Mouse (Mus musculus) myocyte (in vitro differentiated cells): ENCODE measurements around the gene Tmem151b. TPM values are rescaled to one million over a fixed set of nuclear protein-coding genes. Genes with fewer than 3 reads are reported as not detected.

Experiments used
- H3K27me3 ChIP-seq: one replicate; pipeline ENCODE4 v1.6.1; 2011; ENCODE audit not compliant: control insufficient read depth, insufficient read depth, insufficient read length
- H3K36me3 ChIP-seq: one replicate; pipeline ENCODE4 v1.6.1; 2011; ENCODE audit not compliant: control insufficient read depth, insufficient read depth
- H3K4me2 ChIP-seq: one replicate; pipeline ENCODE4 v1.6.1; 2011; ENCODE audit warnings: low read depth, control low read depth
- H3K4me3 ChIP-seq: one replicate; pipeline ENCODE4 v1.5.1; 2011; ENCODE audit warnings: mild to moderate bottlenecking, control low read depth, moderate library complexity
- H3K79me2 ChIP-seq: one replicate; pipeline ENCODE4 v1.6.1; 2011; ENCODE audit not compliant: control insufficient read depth, insufficient read depth
- H3ac ChIP-seq: one replicate; pipeline ENCODE4 v1.6.1; 2011; ENCODE audit not compliant: control insufficient read depth, insufficient read length
- CEBPB ChIP-seq: IDR thresholded peaks from 2 replicates; pipeline ENCODE4 v1.6.1; 2011; ENCODE audit warnings: mild to moderate bottlenecking, moderate library complexity; ENCODE audit not compliant: poor library complexity, insufficient read depth, severe bottlenecking
- E2F4 ChIP-seq: IDR thresholded peaks from one replicate; pipeline ENCODE4 v1.6.1; 2011; ENCODE audit warnings: mild to moderate bottlenecking, control low read depth, moderate library complexity; ENCODE audit not compliant: insufficient read depth
- MAX ChIP-seq: IDR thresholded peaks from one replicate; pipeline ENCODE4 v1.6.1; 2011; ENCODE audit warnings: low read depth, mild to moderate bottlenecking, control low read depth
- MYOD1 ChIP-seq, 3 experiments: IDR thresholded peaks; one replicate each; pipeline ENCODE4 v1.6.1; 2011; ENCODE audit warnings: control low read depth in 2 of 3, low read depth in 2 of 3, mild to moderate bottlenecking in 2 of 3, moderate library complexity in 1 of 3; ENCODE audit not compliant: insufficient read length in 2 of 3, control insufficient read depth in 1 of 3
- MYOG ChIP-seq, 3 experiments: IDR thresholded peaks; one replicate each; pipeline ENCODE4 v1.6.1; 2011; ENCODE audit warnings: control low read depth in 2 of 3, low read depth in 2 of 3, mild to moderate bottlenecking in 2 of 3; ENCODE audit not compliant: insufficient read length in 2 of 3, control insufficient read depth in 1 of 3, insufficient read depth in 1 of 3
- POLR2A ChIP-seq: IDR thresholded peaks from one replicate; pipeline ENCODE4 v1.6.1; 2011; ENCODE audit warnings: low read depth, mild to moderate bottlenecking, control low read depth, moderate library complexity; ENCODE audit not compliant: insufficient read length
- POLR2AphosphoS2 ChIP-seq: IDR thresholded peaks from one replicate; pipeline ENCODE4 v1.6.1; 2011; ENCODE audit warnings: low read depth, control low read depth; ENCODE audit not compliant: insufficient read length
- REST ChIP-seq: IDR thresholded peaks from one replicate; pipeline ENCODE4 v1.6.1; 2011; ENCODE audit warnings: mild to moderate bottlenecking, control low read depth, moderate library complexity; ENCODE audit not compliant: insufficient read depth, insufficient read length
- SRF ChIP-seq: IDR thresholded peaks from one replicate; pipeline ENCODE4 v1.6.1; 2011; ENCODE audit warnings: low read depth; ENCODE audit not compliant: control insufficient read depth, insufficient read length
- TCF12 ChIP-seq: IDR thresholded peaks from one replicate; pipeline ENCODE4 v1.6.1; 2011; ENCODE audit warnings: mild to moderate bottlenecking, control low read depth; ENCODE audit not compliant: poor library complexity, insufficient read depth, severe bottlenecking
- TCF3 ChIP-seq: IDR thresholded peaks from one replicate; pipeline ENCODE4 v1.6.1; 2011; ENCODE audit warnings: low read depth, control low read depth; ENCODE audit not compliant: insufficient read length
- USF1 ChIP-seq: IDR thresholded peaks from one replicate; pipeline ENCODE4 v1.6.1; 2011; ENCODE audit warnings: low read depth, mild to moderate bottlenecking, control low read depth, moderate library complexity
- polyA plus RNA-seq: library from polyadenylated mRNA; unstranded; fragments of >200 nt; fragmentation: generic; extraction: Trizol; gene quantifications from one replicate; pipeline ENCODE4 v1.2.1, GENCODE M21; 2012; ENCODE audit warnings: missing spikeins

The Tmem151b gene
- polyA plus RNA-seq, 1 experiment = 0.30 TPM

- Histone ChIP-seq H3ac (no peak overlapping the region), H3K79me2 (no peaks in the 10 kb centered on the region), H3K27me3 (no peaks in the 10 kb centered on the region), H3K36me3 (no peaks in the 10 kb centered on the region), H3K4me3 (peak overlapping the region; percentile 48), H3K4me2 (peak overlapping the region; percentile 87)
- no peak for TF ChIP-seq USF1
- no peak for TF ChIP-seq CEBPB
- no peak for TF ChIP-seq SRF
- TF ChIP-seq TCF12 = no peak
- TF ChIP-seq E2F4 = no peak
- no peak for TF ChIP-seq MYOG (IDR thresholded peaks at IDR 0.05; ENCODE audit: control insufficient read depth in 1 of 3, insufficient read depth in 1 of 3, insufficient read length in 2 of 3, low read depth in 2 of 3)
- no peak for TF ChIP-seq POLR2A
- no peak for TF ChIP-seq POLR2AphosphoS2
- TF ChIP-seq REST = no peak
Measured at GRCm38 (mm10) chr17:45557246-45557824, 7.9 kb upstream of the Tmem151b start.

- Histone ChIP-seq H3K27me3 (no peaks in the 10 kb centered on the region), H3K4me3 (peak overlapping the region; percentile 48), H3K79me2 (no peaks in the 10 kb centered on the region), H3K4me2 (peak overlapping the region; percentile 87), H3K36me3 (no peaks in the 10 kb centered on the region), H3ac (peak overlapping the region; percentile 6)
- TF ChIP-seq TCF12 (no peak), MYOD1 (IDR thresholded peaks at IDR 0.05; ENCODE audit: control insufficient read depth in 1 of 3, insufficient read length in 2 of 3, low read depth in 2 of 3) (no peak), POLR2AphosphoS2 (no peak)
Measured at GRCm38 (mm10) chr17:45556514-45557245, 7.2 kb upstream of the Tmem151b start.

- Histone ChIP-seq H3K36me3 (no peaks in the 10 kb centered on the region), H3K4me2 (peak overlapping the region; percentile 87), H3K4me3 (peak overlapping the region; percentile 48), H3K27me3 (no peaks in the 10 kb centered on the region), H3K79me2 (no peaks in the 10 kb centered on the region), H3ac (peak overlapping the region; percentile 6)
- TF ChIP-seq POLR2A (no peak), SRF (no peak), USF1 (no peak), REST (no peak), TCF3 (no peak), MYOD1 (IDR thresholded peaks at IDR 0.05; ENCODE audit: control insufficient read depth in 1 of 3, insufficient read length in 2 of 3, low read depth in 2 of 3) (no peak), TCF12 (no peak), MYOG (IDR thresholded peaks at IDR 0.05; ENCODE audit: control insufficient read depth in 1 of 3, insufficient read depth in 1 of 3, insufficient read length in 2 of 3, low read depth in 2 of 3) (no peak), MAX (no peak), E2F4 (no peak), CEBPB (no peak), POLR2AphosphoS2 (no peak)
Measured at GRCm38 (mm10) chr17:45556107-45556489, 6.6 kb upstream of the Tmem151b start.

- peak within 1 kb of the TSS; percentile 48 for H3K4me3 ChIP-seq
- H3K79me2 ChIP-seq = no peaks in the 10 kb centered on the region
- H3K4me2 ChIP-seq = peak within 1 kb of the TSS; percentile 87
- H3K36me3 ChIP-seq = no peaks in the 10 kb centered on the region
- peak within 1 kb of the TSS; percentile 6 for H3ac ChIP-seq
- TF ChIP-seq POLR2AphosphoS2 (peak; percentile 70), SRF (no peak), MAX (no peak), REST (no peak), USF1 (no peak), E2F4 (no peak), POLR2A (peak; percentile 64), TCF12 (no peak)
- peaks cover 1% of the 10 kb centered on the region for H3K27me3 ChIP-seq
Measured at GRCm38 (mm10) chr17:45555452-45556106, 6.1 kb upstream of the Tmem151b start, which contains the start of gene Nfkbie. Gene Nfkbie (plus strand): TSS chr17:45555703.

GRCm38 (mm10) chr17:45554420-45554819 lies 4.9 kb upstream of the Tmem151b start:
- H3ac ChIP-seq = no peak overlapping the region
- H3K4me2 ChIP-seq = no peak overlapping the region
- H3K27me3 ChIP-seq = peaks cover 10% of the 10 kb centered on the region
- H3K79me2 ChIP-seq = no peaks in the 10 kb centered on the region
- no peak overlapping the region for H3K4me3 ChIP-seq
- TF ChIP-seq MYOG (IDR thresholded peaks at IDR 0.05; ENCODE audit: control insufficient read depth in 1 of 3, insufficient read depth in 1 of 3, insufficient read length in 2 of 3, low read depth in 2 of 3) = no peak
- no peak for TF ChIP-seq MAX
- no peak for TF ChIP-seq USF1
- no peak for TF ChIP-seq POLR2A
- no peak for TF ChIP-seq TCF12
- no peak for TF ChIP-seq POLR2AphosphoS2
- no peak for TF ChIP-seq CEBPB
- TF ChIP-seq REST = no peak
- no peak for TF ChIP-seq MYOD1 (IDR thresholded peaks at IDR 0.05; ENCODE audit: control insufficient read depth in 1 of 3, insufficient read length in 2 of 3, low read depth in 2 of 3)
- no peak for TF ChIP-seq E2F4
- TF ChIP-seq SRF = no peak
- TF ChIP-seq TCF3 = no peak
- H3K36me3 ChIP-seq = no peaks in the 10 kb centered on the region
